Mouse (Mus musculus): ENCODE results near the gene Synj1. TPM values are rescaled to one million over a fixed set of nuclear protein-coding genes. Genes with fewer than 3 reads are reported as not detected.

The Synj1 gene
- polyA plus RNA-seq, 1 experiment, result 9.6 TPM

GRCm38 (mm10) chr16:90934193-90934686 lies 76.9 kb downstream of the Synj1 start:
- Histone ChIP-seq H3K27ac (replicated peaks; ENCODE audit: low read depth, low read length) (peak overlapping the region; percentile 44), H3K4me3 (ENCODE audit: insufficient read depth, low read depth, low read length) (peak overlapping the region; percentile 80), H3K4me1 (ENCODE audit: control insufficient read depth, insufficient read depth, insufficient read length, low read length) (no peaks in the 10 kb centered on the region)

DNA sequence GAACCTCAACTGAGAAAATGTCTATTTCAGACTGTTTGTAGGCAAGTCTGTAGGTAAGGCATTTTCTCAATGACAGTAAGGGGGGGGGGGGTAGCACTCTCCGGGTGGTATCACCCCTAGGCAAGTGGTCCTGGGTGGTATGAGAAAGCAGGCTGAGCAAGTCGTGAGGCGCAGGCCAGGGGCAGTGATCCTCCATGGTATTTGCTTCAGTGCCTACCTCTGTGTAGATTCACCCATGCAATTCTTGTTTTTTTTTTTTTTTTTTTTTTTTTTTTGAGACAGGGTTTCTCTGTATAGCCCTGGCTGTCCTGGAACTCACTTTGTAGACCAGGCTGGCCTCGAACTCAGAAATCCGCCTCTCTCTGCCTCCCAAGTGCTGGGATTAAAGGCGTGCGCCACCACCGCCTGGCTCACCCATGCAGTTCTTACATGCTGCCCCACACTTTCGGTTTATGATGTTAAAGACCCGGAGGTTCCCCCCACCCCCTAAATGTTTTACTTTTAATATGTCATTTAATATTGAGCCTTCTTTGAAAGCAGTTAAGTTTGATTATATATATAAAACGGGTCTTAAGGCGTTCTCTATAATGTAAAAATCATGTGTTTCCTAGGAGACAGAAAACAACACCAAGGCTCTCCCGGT lies 77.5 kb downstream of the Synj1 start:
- Histone ChIP-seq H3K27ac (replicated peaks; ENCODE audit: low read depth, low read length) (peak overlapping the region; percentile 44), H3K4me3 (ENCODE audit: insufficient read depth, low read depth, low read length) (peak overlapping the region; percentile 80)

GRCm38 (mm10) chr16:90927446-90927845 lies 83.7 kb downstream of the Synj1 start:
- Histone ChIP-seq H3K4me1 (ENCODE audit: control insufficient read depth, insufficient read depth, insufficient read length, low read length) (peaks cover 5% of the 10 kb centered on the region; the same call in 1 of the 2 replicates), H3K4me3 (ENCODE audit: insufficient read depth, low read depth, low read length) (no peak overlapping the region), H3K27ac (replicated peaks; ENCODE audit: low read depth, low read length) (no peak overlapping the region)

More for the DNA sequence above, 77.5 kb downstream of the Synj1 start:
- no peaks in the 10 kb centered on the region for H3K4me1 ChIP-seq (ENCODE audit: control insufficient read depth, insufficient read depth, insufficient read length, low read length)

- Histone ChIP-seq H3K27ac (replicated peaks; ENCODE audit: low read depth, low read length) (peak overlapping the region; percentile 65), H3K4me3 (ENCODE audit: insufficient read depth, low read depth, low read length) (no peak overlapping the region), H3K4me1 (ENCODE audit: control insufficient read depth, insufficient read depth, insufficient read length, low read length) (peaks cover 5% of the 10 kb centered on the region; the same call in 1 of the 2 replicates)
Measured at GRCm38 (mm10) chr16:90925461-90925860, 85.6 kb downstream of the Synj1 start.

DNA sequence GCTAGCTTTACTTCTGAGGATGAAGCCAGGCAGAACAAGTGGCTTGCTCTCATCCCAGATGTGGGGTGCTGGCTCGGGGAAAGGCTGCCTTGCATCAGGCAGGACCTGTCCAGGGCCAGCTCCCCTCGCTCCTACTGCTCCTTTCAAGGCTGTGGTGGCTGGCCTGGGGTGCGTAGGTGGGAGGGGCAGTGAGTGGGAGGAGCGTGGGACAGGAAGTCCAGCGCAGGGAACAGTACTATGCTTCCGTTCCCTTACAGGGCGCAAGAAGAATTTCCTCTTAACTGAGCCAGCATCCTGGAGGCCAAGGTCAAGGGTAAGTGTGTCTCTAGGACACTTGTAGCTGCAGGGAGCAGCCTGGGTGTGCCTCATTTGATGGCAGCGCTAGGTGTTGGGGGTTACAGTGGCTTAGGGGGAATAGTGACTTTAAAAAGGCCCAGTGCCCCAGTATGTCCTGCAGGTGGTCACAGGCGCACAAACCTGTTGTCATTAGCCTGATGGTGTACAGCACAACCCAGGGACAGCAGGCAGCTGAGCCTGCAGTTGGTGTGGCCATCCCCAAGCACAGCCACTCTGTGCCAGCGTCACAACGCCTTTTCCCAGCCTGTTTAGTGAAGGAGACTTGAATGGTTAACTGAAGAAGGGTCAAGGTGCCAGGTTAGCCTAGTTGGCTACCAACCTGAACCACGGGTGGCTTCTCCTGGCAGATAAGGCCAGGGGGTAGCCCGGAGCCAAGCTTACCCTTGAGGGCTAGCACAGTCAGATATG lies 86.3 kb downstream of the Synj1 start:
- Histone ChIP-seq H3K4me1 (ENCODE audit: control insufficient read depth, insufficient read depth, insufficient read length, low read length) (peaks cover 5% of the 10 kb centered on the region; the same call in 1 of the 2 replicates), H3K27ac (replicated peaks; ENCODE audit: low read depth, low read length) (peak overlapping the region; percentile 87), H3K4me3 (ENCODE audit: insufficient read depth, low read depth, low read length) (no peak overlapping the region)

- Histone ChIP-seq H3K27ac (replicated peaks; ENCODE audit: low read depth, low read length) (no peak overlapping the region), H3K4me3 (ENCODE audit: insufficient read depth, low read depth, low read length) (no peak overlapping the region)
Measured at GRCm38 (mm10) chr16:90921471-90922159, 89.5 kb downstream of the Synj1 start.

GRCm38 (mm10) chr16:90917156-90917555 lies 94.0 kb downstream of the Synj1 start:
- no peak overlapping the region for H3K27ac ChIP-seq (replicated peaks; ENCODE audit: low read depth, low read length)
- no peak overlapping the region for H3K4me3 ChIP-seq (ENCODE audit: insufficient read depth, low read depth, low read length)

More at GRCm38 (mm10) chr16:90921471-90922159, 89.5 kb downstream of the Synj1 start:
- peaks cover 5% of the 10 kb centered on the region; the same call in 1 of the 2 replicates for H3K4me1 ChIP-seq (ENCODE audit: control insufficient read depth, insufficient read depth, insufficient read length, low read length)

DNA sequence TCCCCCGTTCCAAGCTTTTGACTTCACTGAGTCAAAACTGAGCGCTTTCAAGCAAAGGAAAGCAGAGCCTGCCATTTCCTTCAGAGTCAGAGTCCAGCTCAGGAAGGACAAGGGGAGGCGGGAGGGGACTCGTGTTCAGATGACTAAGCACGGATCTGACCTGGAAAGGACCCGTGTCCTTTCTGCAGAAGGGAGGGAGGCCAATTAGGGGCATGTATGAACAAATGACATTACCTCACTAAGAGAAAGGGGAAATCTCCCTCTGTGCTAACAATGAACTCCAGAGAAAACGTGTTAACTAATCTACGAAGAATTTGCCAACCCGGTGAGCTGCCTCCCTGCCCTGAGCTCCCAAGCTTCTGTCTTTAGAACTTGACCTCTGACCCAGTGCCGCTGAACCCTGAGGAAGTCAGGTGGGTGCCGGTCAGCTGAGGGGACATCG lies 95.0 kb downstream of the Synj1 start:
- Histone ChIP-seq H3K4me3 (ENCODE audit: insufficient read depth, low read depth, low read length) (0 out of 2 replicates have a peak overlapping the region, but pooled peaks have one; percentile 4), H3K27ac (replicated peaks; ENCODE audit: low read depth, low read length) (peak overlapping the region; percentile 77), H3K4me1 (ENCODE audit: control insufficient read depth, insufficient read depth, insufficient read length, low read length) (peaks cover 3% of the 10 kb centered on the region; the same call in 1 of the 2 replicates)

More at GRCm38 (mm10) chr16:90917156-90917555, 94.0 kb downstream of the Synj1 start:
- H3K4me1 ChIP-seq (ENCODE audit: control insufficient read depth, insufficient read depth, insufficient read length, low read length), result peaks cover 3% of the 10 kb centered on the region; the same call in 1 of the 2 replicates

GRCm38 (mm10) chr16:90911766-90912165 lies 99.3 kb downstream of the Synj1 start:
- Histone ChIP-seq H3K4me1 (ENCODE audit: control insufficient read depth, insufficient read depth, insufficient read length, low read length) (peaks cover 6% of the 10 kb centered on the region; the same call in 1 of the 2 replicates), H3K4me3 (ENCODE audit: insufficient read depth, low read depth, low read length) (no peak overlapping the region), H3K27ac (replicated peaks; ENCODE audit: low read depth, low read length) (no peak overlapping the region)

DNA sequence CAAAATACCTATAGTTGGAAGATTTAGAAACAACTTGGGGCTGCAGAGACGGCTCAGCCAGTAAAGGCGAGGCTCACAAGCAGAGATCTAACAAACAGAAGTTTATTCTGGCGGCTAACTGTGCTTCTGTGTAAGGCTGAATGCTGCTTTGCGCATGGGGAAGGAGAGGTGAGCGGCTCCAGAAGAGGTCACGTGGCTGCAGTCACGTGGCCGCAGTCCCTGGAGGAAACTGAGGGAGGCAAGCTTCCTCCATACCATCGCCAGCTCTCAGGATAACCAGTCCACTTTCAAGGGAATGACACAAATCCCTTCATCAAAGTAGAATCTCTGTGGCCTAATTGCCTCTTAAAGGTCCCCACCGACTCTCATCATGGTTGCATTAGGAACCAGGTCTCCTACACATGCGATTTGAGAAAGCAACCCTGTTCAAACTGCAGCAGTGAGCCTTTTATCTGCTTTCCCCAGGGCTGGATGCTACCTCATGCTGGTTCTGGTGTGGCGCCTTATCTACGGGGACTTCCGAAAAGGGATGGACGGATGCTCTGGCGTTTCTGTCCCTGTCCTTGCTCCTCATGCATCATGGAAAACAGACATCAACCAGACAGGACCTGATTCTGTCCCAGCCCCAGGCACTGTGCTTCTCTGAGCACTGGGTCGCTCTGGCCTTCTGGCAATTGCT lies 100.1 kb downstream of the Synj1 start:
- Histone ChIP-seq H3K4me1 (ENCODE audit: control insufficient read depth, insufficient read depth, insufficient read length, low read length) (0 out of 2 replicates have a peak, but pooled peaks cover 2% of the 10 kb centered on the region), H3K27ac (replicated peaks; ENCODE audit: low read depth, low read length) (no peak overlapping the region), H3K4me3 (ENCODE audit: insufficient read depth, low read depth, low read length) (no peak overlapping the region)

DNA sequence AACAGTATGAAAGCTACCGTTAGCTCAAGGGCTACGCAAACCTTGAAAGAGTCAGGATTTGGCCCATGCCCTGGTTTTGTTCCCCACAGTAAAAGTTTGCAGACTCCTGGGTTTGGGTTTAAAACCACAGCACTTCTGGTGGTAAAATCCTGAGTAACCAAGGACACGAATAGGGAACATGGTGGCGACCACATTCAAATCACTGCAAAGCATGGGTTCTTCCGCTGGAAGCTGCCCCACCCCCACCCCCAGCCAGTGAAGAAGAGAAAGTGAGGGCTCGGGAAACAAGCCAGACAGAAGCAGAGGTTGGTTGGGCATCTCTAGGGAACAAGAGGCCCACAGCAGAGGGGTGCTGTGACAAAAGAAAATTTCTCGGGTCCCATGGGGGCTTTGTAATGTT lies 103.9 kb downstream of the Synj1 start:
- no peak overlapping the region for H3K4me3 ChIP-seq (ENCODE audit: insufficient read depth, low read depth, low read length)
- 0 out of 2 replicates have a peak, but pooled peaks cover 2% of the 10 kb centered on the region for H3K4me1 ChIP-seq (ENCODE audit: control insufficient read depth, insufficient read depth, insufficient read length, low read length)
- no peak overlapping the region for H3K27ac ChIP-seq (replicated peaks; ENCODE audit: low read depth, low read length)

DNA sequence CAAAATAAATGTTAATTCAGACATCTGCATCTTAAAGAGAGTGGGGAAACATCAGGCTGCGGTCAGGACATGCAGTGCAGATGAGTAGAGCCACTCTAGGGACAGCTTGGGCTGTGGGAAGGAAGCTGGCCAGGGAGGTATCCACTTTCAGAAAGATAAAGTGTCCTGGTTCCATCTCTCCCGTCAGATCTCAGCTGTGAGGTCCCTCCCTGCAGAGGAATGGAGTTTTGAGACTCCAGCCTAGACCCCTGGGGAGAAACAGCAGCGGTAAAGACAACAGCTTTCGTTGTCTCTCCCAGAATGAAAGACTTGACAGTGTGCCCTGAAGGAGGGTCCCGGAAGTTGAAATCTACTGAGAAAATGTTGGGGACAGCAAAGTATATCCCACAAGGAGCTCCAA lies 107.8 kb downstream of the Synj1 start:
- Histone ChIP-seq H3K4me1 (ENCODE audit: control insufficient read depth, insufficient read depth, insufficient read length, low read length) (0 out of 2 replicates have a peak, but pooled peaks cover 2% of the 10 kb centered on the region), H3K27ac (replicated peaks; ENCODE audit: low read depth, low read length) (no peak overlapping the region), H3K4me3 (ENCODE audit: insufficient read depth, low read depth, low read length) (no peak overlapping the region)

DNA sequence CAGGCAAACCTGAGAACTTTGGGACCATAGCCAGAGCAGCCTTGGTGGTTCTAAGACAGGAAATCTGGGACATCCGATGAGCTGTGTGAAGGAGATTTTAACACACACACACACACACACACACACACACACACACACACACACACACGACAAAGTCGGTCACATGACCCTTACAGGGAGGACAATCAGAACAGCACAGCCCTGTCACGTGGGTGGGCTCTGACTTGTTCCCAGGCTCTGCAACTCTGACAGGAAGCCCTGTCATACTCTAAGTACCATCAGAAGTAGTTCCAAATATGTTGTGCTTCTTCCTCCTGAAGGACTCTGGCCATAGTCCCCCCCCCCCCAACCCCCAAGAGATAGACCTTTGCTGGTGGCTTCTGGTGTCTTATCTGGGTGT lies 109.7 kb downstream of the Synj1 start:
- Histone ChIP-seq H3K4me1 (ENCODE audit: control insufficient read depth, insufficient read depth, insufficient read length, low read length) (no peaks in the 10 kb centered on the region), H3K27ac (replicated peaks; ENCODE audit: low read depth, low read length) (no peak overlapping the region), H3K4me3 (ENCODE audit: insufficient read depth, low read depth, low read length) (no peak overlapping the region)

- Histone ChIP-seq H3K4me3 (ENCODE audit: insufficient read depth, low read depth, low read length) (no peak overlapping the region), H3K4me1 (ENCODE audit: control insufficient read depth, insufficient read depth, insufficient read length, low read length) (no peaks in the 10 kb centered on the region), H3K27ac (replicated peaks; ENCODE audit: low read depth, low read length) (no peak overlapping the region)
Measured at GRCm38 (mm10) chr16:90899498-90899897, 111.6 kb downstream of the Synj1 start.
